Mouse (Mus musculus): ENCODE data around the gene Thsd7b. TPM values are rescaled to one million over a fixed set of nuclear protein-coding genes. Genes with fewer than 3 reads are reported as not detected.

Gene Thsd7b
- polyA plus RNA-seq, 1 experiment from 2014 or later, result 5.2 TPM

- H3K36me3 ChIP-seq, result no peaks in the 10 kb centered on the region
- no peaks in the 10 kb centered on the region for H3K9me3 ChIP-seq (replicated peaks)
- H3K4me2 ChIP-seq (replicated peaks), result no peak overlapping the region
- no peak for ATAC-seq (ENCODE audit: insufficient number of reproducible peaks, low FRiP score, low TSS enrichment, low read depth)
- H3K4me1 ChIP-seq, result no peaks in the 10 kb centered on the region
- no peak overlapping the region for H3K27ac ChIP-seq (replicated peaks)
- WGBS, result 36% methylated on average over 1 of the region's 1 CpGs
- H3K27me3 ChIP-seq, result no peaks in the 10 kb centered on the region
- no peak overlapping the region for H3K9ac ChIP-seq
- H3K4me3 ChIP-seq (replicated peaks), result no peak overlapping the region
These were observed 92.5 kb downstream of the Thsd7b start for GRCm38 (mm10) chr1:129365590-129365989.

GRCm38 (mm10) chr1:129386479-129386878 lies 113.4 kb downstream of the Thsd7b start:
- Histone ChIP-seq H3K27ac (replicated peaks) (no peak overlapping the region), H3K27me3 (no peaks in the 10 kb centered on the region), H3K4me3 (replicated peaks) (no peak overlapping the region), H3K9ac (no peak overlapping the region), H3K4me2 (replicated peaks) (no peak overlapping the region), H3K36me3 (no peaks in the 10 kb centered on the region), H3K4me1 (no peaks in the 10 kb centered on the region), H3K9me3 (replicated peaks) (no peaks in the 10 kb centered on the region)
- no peak for ATAC-seq (ENCODE audit: insufficient number of reproducible peaks, low FRiP score, low TSS enrichment, low read depth)

GRCm38 (mm10) chr1:129411584-129411983 lies 138.5 kb downstream of the Thsd7b start:
- Histone ChIP-seq H3K4me2 (replicated peaks) (no peak overlapping the region), H3K36me3 (no peaks in the 10 kb centered on the region), H3K27me3 (no peaks in the 10 kb centered on the region), H3K4me3 (replicated peaks) (no peak overlapping the region), H3K9me3 (replicated peaks) (no peaks in the 10 kb centered on the region), H3K4me1 (no peaks in the 10 kb centered on the region), H3K9ac (no peak overlapping the region), H3K27ac (replicated peaks) (no peak overlapping the region)
- no peak for ATAC-seq (ENCODE audit: insufficient number of reproducible peaks, low FRiP score, low TSS enrichment, low read depth)
- 76% methylated on average over 1 of the region's 1 CpGs for WGBS

GRCm38 (mm10) chr1:129421581-129421980 lies 148.5 kb downstream of the Thsd7b start:
- no peak overlapping the region for H3K4me3 ChIP-seq (replicated peaks)
- H3K27ac ChIP-seq (replicated peaks), result no peak overlapping the region
- no peaks in the 10 kb centered on the region for H3K27me3 ChIP-seq
- no peaks in the 10 kb centered on the region for H3K9me3 ChIP-seq (replicated peaks)
- H3K4me1 ChIP-seq, result no peaks in the 10 kb centered on the region
- no peak for ATAC-seq (ENCODE audit: insufficient number of reproducible peaks, low FRiP score, low TSS enrichment, low read depth)
- H3K36me3 ChIP-seq, result no peaks in the 10 kb centered on the region
- no peak overlapping the region for H3K4me2 ChIP-seq (replicated peaks)
- no peak overlapping the region for H3K9ac ChIP-seq

- H3K9ac ChIP-seq, result no peak overlapping the region
- no peak overlapping the region for H3K4me3 ChIP-seq (replicated peaks)
- no peak overlapping the region for H3K27ac ChIP-seq (replicated peaks)
- no peaks in the 10 kb centered on the region for H3K27me3 ChIP-seq
- no peaks in the 10 kb centered on the region for H3K4me1 ChIP-seq
- ATAC-seq (ENCODE audit: insufficient number of reproducible peaks, low FRiP score, low TSS enrichment, low read depth), result no peak
- H3K36me3 ChIP-seq, result no peaks in the 10 kb centered on the region
- no peak overlapping the region for H3K4me2 ChIP-seq (replicated peaks)
- 51% methylated on average over 2 of the region's 2 CpGs for WGBS
- H3K9me3 ChIP-seq (replicated peaks), result no peaks in the 10 kb centered on the region
These were observed 191.3 kb downstream of the Thsd7b start for GRCm38 (mm10) chr1:129464414-129464813.

- no peaks in the 10 kb centered on the region for H3K27me3 ChIP-seq
- no peaks in the 10 kb centered on the region for H3K9me3 ChIP-seq (replicated peaks)
- no peaks in the 10 kb centered on the region for H3K4me1 ChIP-seq
- WGBS, result 61% methylated on average over 7 of the region's 7 CpGs
- H3K4me2 ChIP-seq (replicated peaks), result no peak overlapping the region
- H3K4me3 ChIP-seq (replicated peaks), result no peak overlapping the region
- no peak overlapping the region for H3K27ac ChIP-seq (replicated peaks)
- H3K36me3 ChIP-seq, result no peaks in the 10 kb centered on the region
- no peak for ATAC-seq (ENCODE audit: insufficient number of reproducible peaks, low FRiP score, low TSS enrichment, low read depth)
- no peak overlapping the region for H3K9ac ChIP-seq
These were observed 200.4 kb downstream of the Thsd7b start for GRCm38 (mm10) chr1:129473504-129473903.

- Histone ChIP-seq H3K36me3 (no peaks in the 10 kb centered on the region), H3K27me3 (no peaks in the 10 kb centered on the region), H3K9me3 (replicated peaks) (no peaks in the 10 kb centered on the region), H3K4me2 (replicated peaks) (no peak overlapping the region), H3K4me1 (no peaks in the 10 kb centered on the region), H3K4me3 (replicated peaks) (no peak overlapping the region), H3K27ac (replicated peaks) (no peak overlapping the region), H3K9ac (no peak overlapping the region)
- ATAC-seq (ENCODE audit: insufficient number of reproducible peaks, low FRiP score, low TSS enrichment, low read depth), result no peak
- WGBS, result 70% methylated on average over 5 of the region's 5 CpGs
These were observed 211.3 kb downstream of the Thsd7b start for GRCm38 (mm10) chr1:129484266-129485031.

- Histone ChIP-seq H3K9ac (no peak overlapping the region), H3K9me3 (replicated peaks) (no peaks in the 10 kb centered on the region), H3K27me3 (no peaks in the 10 kb centered on the region), H3K4me3 (replicated peaks) (no peak overlapping the region), H3K4me2 (replicated peaks) (no peak overlapping the region), H3K27ac (replicated peaks) (no peak overlapping the region), H3K4me1 (no peaks in the 10 kb centered on the region), H3K36me3 (no peaks in the 10 kb centered on the region)
- WGBS, result 85% methylated on average over 3 of the region's 3 CpGs
- ATAC-seq (ENCODE audit: insufficient number of reproducible peaks, low FRiP score, low TSS enrichment, low read depth), result no peak
These were observed 218.0 kb downstream of the Thsd7b start for GRCm38 (mm10) chr1:129491136-129491535.

- no peak for ATAC-seq (ENCODE audit: insufficient number of reproducible peaks, low FRiP score, low TSS enrichment, low read depth)
- Histone ChIP-seq H3K27ac (replicated peaks) (no peak overlapping the region), H3K9ac (no peak overlapping the region), H3K36me3 (no peaks in the 10 kb centered on the region), H3K4me3 (replicated peaks) (no peak overlapping the region), H3K4me2 (replicated peaks) (no peak overlapping the region), H3K4me1 (no peaks in the 10 kb centered on the region), H3K27me3 (no peaks in the 10 kb centered on the region), H3K9me3 (replicated peaks) (no peaks in the 10 kb centered on the region)
- WGBS, result 73% methylated on average over 1 of the region's 1 CpGs
These were observed 220.8 kb downstream of the Thsd7b start for GRCm38 (mm10) chr1:129493929-129494328.

GRCm38 (mm10) chr1:129501707-129502106 lies 228.6 kb downstream of the Thsd7b start:
- no peaks in the 10 kb centered on the region for H3K36me3 ChIP-seq
- H3K9me3 ChIP-seq (replicated peaks), result no peaks in the 10 kb centered on the region
- ATAC-seq (ENCODE audit: insufficient number of reproducible peaks, low FRiP score, low TSS enrichment, low read depth), result no peak
- H3K27me3 ChIP-seq, result no peaks in the 10 kb centered on the region
- 78% methylated on average over 3 of the region's 3 CpGs for WGBS
- H3K27ac ChIP-seq (replicated peaks), result no peak overlapping the region
- H3K9ac ChIP-seq, result no peak overlapping the region
- no peak overlapping the region for H3K4me2 ChIP-seq (replicated peaks)
- H3K4me1 ChIP-seq, result no peaks in the 10 kb centered on the region
- H3K4me3 ChIP-seq (replicated peaks), result no peak overlapping the region

- no peak for ATAC-seq (ENCODE audit: insufficient number of reproducible peaks, low FRiP score, low TSS enrichment, low read depth)
- WGBS, result 83% methylated on average over 1 of the region's 1 CpGs
- H3K4me1 ChIP-seq, result no peaks in the 10 kb centered on the region
- no peak overlapping the region for H3K4me3 ChIP-seq (replicated peaks)
- H3K27me3 ChIP-seq, result no peaks in the 10 kb centered on the region
- no peak overlapping the region for H3K9ac ChIP-seq
- H3K4me2 ChIP-seq (replicated peaks), result no peak overlapping the region
- H3K9me3 ChIP-seq (replicated peaks), result no peaks in the 10 kb centered on the region
- no peak overlapping the region for H3K27ac ChIP-seq (replicated peaks)
- no peaks in the 10 kb centered on the region for H3K36me3 ChIP-seq
These were observed 243.3 kb downstream of the Thsd7b start for GRCm38 (mm10) chr1:129516379-129516778.

GRCm38 (mm10) chr1:129519751-129520150 lies 246.6 kb downstream of the Thsd7b start:
- Histone ChIP-seq H3K9me3 (replicated peaks) (no peaks in the 10 kb centered on the region), H3K4me1 (no peaks in the 10 kb centered on the region), H3K27ac (replicated peaks) (no peak overlapping the region), H3K4me2 (replicated peaks) (no peak overlapping the region), H3K4me3 (replicated peaks) (no peak overlapping the region), H3K9ac (no peak overlapping the region), H3K27me3 (no peaks in the 10 kb centered on the region), H3K36me3 (no peaks in the 10 kb centered on the region)
- WGBS, result 53% methylated on average over 5 of the region's 5 CpGs
- no peak for ATAC-seq (ENCODE audit: insufficient number of reproducible peaks, low FRiP score, low TSS enrichment, low read depth)

Data from embryonic facial prominence, embryonic 15.5 days (tissue).